Mouse (Mus musculus) right cerebral cortex, postnatal 10 days (tissue): ENCODE data around the gene Ssr4.
A peak's percentile ranks its signal among the peaks of the same experiment; 100 is the strongest.
"Not testable (repeated sequence)": the region's sequence is repeated elsewhere in the genome, so short reads cannot be mapped to it uniquely, and the experiment has no call there.

Experiments used
- DNase-seq, 2 experiments: peaks; one replicate each; pipeline ENCODE4 v3.0.0; 2021; ENCODE audit warnings: low spot score in 2 of 2

Gene Ssr4

DNA sequence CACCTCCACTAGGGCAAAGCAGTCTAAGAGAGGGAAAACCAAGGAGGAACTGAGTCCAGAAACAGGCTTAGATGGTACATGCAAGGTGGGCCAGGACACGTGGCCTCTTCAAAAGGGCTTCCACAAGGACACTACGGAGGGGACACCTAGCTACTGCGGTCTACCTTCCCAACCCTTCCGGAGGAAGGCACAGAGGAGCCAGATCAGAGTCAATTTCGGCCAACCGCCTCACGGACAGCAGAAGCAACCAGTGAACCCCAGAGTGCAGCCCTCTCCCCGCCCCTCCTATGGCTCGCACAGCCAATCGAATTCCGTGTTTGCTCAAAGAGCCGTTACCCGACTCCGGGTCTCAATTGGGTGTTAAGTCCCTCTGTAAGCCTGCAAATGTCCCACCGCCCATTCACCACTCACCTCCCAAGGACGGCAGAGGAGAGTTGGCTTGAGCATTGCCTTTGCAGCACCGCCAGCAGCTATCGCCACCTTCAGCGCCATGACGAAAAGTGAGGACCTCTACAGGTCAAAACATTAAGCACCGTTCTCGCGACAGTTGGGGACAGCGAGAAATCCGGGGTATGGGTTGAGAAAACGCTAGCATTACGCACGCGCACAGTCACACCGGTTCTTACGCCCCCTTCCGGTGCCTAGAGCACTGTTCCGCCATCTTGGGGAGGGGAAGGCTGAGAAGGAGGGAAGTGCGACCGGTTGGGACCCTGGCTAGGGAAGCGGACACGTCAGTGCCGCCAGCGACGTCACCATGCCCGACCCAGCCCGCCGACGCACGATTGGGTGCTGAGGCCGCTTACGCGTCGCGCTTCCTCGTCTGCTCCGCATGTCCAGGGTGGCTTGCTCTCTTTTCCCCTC is at the start of gene Ssr4, which contains the start of gene Idh3g:
TSS of gene Ssr4 (plus strand) at position 665 of the 861 bp plus-strand sequence.
TSS of gene Idh3g (minus strand) at position 534 of the 861 bp plus-strand sequence.
- DNase-seq = peak; percentile 95 to 96

DNA sequence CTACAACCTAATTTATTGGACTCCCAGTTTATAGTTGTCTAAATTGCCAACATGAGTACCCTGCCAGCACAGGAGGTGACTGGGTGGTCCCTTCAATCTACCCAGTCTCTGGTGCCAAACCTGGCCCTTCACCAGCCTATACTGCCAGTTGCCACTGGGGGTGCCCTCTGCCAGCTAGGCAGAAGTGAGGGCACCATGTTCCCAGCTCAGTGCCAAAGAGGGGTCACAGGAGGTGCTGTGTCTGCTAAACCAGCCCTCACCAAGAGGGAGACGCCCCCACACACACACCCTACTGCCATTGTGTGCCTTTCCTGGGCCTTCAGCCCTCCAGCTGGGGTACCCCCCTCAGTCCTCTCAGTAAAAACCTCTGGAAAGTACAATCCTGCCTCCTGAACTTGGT is 48.7 kb upstream of the Ssr4 start:
- DNase-seq = peak in 1 of 2 experiments; percentile 22

DNA sequence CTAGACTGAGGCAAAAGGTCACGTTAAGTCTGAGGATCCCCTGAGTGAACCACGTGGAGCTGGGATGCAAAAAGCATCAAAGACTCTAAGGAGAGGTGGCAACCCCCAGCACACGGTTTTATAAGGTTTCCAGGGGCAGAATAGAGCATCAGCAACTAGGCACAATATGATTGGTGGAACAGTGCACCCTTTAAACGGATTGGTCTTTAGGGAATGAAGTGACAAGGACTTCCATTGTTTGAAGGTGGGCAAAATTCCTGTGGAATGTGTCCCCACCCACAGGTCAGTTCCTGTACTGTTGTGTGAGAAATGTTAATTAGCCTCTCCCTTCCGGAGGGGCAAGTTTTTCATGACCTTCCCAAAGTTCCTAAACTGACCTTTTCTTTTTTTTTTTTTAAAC is 47.7 kb upstream of the Ssr4 start:
- DNase-seq = no peak

DNA sequence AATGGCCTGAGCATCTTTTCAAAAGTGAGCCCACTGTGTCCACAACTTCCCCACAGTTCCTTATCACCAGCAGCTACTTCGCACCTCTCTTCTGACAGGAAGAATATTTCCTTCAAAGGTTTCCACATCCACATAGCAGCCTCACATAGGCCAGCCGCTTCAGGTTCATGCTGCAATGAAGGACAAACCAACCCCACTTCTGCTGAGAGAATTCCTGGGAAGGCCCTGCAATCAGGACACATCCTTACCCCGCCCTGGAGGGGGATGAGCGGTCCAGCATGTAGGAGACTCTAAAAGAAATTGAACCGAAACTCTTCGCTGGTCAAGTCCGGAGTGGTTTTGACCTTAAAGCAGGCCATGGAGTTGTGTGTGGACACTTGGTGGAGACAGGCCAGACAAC is 47.0 kb upstream of the Ssr4 start:
- DNase-seq = not testable (repeated sequence)

DNA sequence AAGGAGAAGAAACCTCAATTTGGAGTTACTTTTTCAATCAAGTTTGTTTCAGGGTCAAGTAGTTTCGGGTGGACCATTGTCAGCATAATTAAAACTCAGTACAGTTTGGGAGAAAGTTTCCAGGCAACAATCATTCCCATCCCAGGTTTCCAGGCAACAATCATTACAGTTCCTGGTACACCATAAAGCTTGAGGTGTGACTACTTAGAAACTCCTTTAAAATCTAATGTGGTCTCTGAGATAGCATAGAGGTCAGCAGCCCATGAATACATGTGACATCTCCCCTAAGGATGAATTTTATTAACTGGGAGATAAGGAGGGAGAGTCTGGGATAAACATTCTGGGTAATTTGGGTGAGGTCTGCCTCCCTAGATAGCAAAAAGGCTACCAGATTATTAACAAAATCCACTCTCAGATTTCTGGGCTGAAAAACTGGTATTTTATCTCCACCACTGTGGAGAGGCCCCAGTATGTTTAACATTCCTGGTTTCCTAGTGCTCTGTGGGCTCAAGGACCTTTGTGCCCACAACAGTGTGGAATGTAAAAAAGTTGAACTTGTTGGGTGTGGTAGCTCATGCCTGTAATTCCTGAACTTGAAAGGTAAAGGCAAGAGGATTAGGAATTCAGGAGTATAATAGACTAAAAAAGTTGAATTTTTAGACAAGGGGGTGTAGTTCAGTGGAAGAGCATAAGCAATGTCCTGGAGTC is 41.9 kb upstream of the Ssr4 start:
- no peak for DNase-seq

DNA sequence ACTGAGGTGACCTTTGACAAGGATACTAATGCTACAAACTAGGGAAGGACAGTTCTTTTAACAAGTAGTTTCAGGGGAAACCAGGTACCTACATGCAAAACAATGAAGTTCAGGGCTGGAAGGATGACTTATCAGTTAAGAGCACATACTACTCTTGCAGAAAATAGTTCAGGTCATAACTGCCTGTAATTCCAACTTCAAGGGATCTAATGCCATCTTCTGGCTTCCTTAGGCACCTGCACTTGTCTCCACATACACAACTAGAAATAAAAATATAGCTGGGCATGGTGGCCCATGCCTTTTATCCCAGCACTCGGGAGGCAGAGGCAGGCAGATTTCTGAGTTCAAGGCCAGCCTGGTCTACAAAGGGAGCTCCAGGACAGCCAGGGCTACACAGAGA is 37.9 kb upstream of the Ssr4 start:
- DNase-seq = no peak

DNA sequence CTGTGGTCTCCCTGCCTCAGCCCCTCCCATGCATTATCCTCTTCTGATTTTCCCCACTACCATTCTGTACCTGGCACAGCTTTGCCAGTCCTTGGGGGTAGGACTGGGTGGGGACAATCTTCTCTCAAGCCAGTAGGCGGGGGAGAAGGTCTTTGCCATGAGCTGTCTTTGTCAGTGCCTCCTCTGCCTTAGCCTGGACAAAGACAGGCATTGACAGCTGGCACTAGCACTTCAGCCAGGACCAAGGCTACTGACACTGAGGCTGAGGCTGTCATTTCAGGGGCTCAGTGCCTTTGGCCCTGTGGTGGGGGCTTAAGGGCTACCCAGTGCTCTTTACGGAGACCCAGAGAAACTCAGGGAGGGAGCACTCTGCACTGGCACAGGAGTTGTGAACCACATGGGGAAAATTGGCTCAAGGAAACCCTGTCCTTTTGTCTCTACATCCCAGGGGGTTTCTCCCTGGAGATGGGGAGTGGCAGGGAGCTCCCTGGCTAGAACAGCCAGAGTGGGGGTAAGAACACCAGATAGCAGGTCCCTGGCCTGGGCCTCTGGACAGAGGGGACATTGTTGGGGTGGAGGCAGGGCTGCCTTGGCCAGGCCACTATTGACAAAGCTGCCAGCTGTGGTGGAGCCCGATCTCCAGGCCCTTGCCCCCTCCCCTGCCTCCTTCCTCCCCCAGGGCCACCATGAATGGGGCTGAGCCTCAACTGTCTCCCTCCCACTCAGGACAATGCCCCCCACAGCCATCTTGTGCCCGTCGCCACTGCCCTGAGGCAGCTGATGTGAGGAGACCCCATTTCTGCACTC is 30.3 kb upstream of the Ssr4 start, which contains the start of gene Plxnb3:
TSS of gene Plxnb3 (plus strand) at position 757 of the 807 bp plus-strand sequence.
- no peak for DNase-seq

DNA sequence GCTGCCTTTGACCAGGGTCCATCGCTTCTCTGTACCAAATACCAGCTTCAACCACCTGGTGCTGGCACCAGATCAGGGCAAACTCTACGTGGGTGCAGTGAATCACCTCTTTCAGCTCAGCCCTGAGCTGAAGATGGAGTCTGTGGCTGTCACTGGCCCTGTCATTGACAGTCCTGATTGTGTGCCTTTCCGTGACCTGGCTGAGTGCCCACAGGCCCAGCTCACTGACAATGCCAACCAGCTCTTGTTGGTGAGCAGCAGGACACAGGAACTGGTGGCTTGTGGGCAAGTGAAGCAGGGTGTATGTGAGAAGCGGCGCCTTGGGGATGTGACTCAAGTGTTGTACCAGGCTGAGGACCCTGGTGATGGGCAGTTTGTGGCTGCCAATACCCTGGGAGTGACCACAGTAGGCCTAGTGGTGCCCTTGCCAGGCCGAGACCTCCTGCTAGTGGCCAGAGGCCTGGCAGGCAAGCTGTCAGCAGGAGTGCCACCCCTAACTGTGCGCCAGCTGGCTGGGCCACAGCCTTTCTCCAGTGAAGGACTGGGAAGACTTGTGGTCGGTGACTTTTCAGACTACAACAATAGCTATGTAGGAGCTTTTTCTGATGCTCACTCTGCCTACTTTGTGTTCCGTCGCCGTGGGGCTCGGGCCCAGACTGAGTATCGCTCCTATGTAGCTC is 28.1 kb upstream of the Ssr4 start:
- peak in 1 of 2 experiments; percentile 37 for DNase-seq

DNA sequence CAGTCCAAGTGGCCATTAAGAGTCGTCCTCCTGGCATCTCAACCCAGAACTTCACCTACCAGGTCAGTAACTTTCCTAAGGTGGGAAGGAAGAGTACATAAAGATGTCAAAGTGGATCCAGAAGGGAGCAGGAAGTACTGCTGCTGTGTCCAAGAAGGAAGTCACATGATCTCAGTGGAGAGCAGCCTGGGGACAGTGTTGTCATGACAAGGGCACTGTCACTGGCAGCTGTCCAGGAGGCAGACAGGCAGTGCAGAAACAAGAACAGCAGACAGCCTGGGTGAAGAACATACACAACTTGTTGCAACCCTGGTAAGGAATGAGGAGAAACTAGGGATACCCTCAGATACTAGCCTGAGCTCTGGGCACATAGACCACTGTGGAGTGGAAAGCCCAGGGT is 21.5 kb upstream of the Ssr4 start:
- peak in 1 of 2 experiments; percentile 48 for DNase-seq

DNA sequence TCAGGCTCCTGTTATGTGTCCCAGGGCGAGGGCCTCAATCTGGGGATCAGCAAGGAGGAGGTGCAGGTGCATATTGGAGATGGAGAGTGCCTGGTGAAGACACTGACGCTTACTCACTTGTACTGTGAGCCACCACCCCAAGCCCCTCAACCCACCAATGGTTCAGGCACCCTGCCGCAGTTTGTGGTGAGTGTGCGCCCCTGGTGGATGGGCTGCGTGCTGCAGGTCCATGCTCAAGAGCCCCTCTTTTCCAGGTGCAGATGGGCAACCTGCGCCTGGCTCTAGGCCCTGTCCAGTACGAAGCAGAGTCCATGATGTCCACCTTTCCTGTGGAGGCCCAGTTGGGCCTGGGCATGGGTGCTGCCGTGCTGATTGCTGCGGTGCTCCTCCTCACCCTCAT is 19.6 kb upstream of the Ssr4 start:
- DNase-seq = no peak

DNA sequence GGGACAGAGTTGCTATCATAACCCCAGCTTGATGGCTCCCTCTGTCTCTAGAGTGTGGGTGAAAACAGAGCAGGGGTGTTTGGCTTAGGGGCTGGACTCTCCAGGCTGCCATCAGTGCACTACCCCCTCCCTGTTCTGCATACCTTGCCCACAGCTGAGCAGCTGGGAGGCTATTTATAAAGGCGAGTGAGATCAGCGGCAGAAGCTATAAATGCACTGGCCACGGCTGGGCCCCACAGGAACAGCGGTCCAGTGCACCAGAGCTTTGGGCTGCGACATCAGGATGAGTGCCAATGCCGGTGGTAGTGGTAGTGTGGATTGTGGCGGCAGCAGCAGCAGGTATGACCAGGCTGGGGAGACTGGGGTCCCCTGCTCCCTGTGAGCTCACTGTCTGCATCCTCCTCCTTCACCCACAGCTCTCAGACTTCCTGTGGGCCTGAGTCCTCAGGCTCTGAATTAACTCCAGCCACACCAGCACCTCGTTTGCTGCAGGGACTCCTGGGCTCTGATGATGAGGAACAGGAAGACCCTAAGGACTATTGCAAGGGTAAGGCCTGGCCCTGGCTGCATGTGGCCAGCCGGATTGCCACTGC is 12.6 kb upstream of the Ssr4 start, which contains the start of gene Srpk3:
TSS of gene Srpk3 (plus strand) at position 238 of the 593 bp plus-strand sequence.
- no peak for DNase-seq

DNA sequence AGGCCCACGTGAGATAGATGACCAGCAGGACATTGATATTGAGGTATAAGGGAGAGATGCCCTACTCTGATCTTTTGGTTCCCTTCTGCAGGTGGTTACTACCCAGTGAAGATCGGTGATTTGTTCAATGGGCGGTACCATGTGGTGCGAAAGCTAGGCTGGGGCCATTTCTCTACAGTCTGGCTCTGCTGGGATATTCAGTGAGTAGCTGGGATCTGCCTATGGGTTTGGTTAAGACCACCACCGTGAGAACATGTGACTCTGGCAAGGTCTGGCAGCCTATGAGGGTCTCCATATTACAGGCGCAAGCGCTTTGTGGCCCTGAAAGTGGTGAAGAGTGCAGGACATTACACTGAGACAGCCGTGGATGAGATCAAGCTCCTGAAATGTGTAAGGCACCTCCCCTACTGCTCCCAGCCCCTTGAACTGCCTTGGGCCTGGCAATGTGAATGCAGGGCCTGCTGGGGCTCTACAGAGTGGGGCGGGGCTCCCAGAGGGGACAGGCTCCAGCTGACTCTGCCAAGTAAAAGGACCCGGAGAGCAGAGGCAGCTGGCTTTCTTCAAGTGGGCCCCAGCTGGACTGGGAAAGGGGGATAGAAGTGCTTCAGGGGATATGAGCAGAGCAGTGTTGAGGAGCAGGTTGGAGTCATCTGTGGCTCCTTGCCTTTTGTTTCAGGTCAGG is 11.9 kb upstream of the Ssr4 start:
- DNase-seq = no peak

DNA sequence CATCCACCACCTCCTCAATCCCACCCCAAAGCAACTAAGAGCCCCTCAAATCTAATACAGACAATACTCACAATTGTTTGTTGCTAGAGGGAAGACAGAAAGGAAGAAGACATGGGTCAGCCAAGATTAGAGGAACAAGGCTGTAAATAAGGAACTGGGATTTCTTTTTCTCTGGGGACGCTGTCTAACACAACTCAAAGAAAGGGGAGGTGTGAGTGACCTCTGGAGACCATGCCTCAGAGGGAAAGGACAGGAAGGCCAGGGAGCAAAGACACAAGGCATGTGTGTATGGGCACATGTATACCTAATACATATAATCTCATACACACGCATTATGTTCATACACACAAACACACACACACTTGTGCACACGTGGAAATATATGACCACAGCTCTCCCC is 4.6 kb upstream of the Ssr4 start:
- no peak for DNase-seq

DNA sequence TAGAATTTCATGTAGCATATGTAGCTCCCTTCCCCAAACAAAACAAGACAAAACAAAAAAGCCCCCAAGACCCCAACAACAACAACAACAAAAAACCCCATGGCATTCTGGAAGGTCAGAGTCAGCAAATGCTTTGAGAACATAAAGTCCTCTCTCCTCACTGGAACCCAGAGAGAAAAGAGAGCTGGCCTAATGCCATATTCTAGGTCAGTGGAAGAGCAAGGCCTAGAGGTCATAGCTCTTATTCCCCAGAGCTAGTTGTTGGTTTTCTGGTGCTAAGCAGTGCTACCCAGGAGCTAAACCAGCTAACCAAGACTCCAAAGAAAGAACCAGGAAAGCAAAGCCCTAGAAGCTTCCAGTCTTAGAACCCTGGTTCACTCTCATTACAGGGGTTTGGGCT is 1.2 kb upstream of the Ssr4 start:
- no peak for DNase-seq

DNA sequence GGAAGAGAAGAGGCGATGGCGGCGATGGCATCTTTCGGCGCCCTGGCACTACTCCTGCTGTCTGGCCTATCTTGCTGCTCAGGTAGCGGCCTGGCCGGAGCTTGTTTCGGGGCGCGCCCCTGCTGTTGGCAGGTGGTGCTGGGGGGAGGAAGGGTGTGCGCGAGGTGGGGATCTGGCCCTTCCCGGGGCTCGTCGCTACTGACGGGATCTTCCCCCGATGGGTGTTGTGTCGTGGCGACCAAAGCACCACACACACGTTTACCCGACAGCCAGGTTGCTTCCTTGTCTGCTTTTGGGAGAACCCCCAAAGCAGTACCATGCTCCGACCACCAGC is 364 bp downstream of the Ssr4 start:
- DNase-seq = no peak

DNA sequence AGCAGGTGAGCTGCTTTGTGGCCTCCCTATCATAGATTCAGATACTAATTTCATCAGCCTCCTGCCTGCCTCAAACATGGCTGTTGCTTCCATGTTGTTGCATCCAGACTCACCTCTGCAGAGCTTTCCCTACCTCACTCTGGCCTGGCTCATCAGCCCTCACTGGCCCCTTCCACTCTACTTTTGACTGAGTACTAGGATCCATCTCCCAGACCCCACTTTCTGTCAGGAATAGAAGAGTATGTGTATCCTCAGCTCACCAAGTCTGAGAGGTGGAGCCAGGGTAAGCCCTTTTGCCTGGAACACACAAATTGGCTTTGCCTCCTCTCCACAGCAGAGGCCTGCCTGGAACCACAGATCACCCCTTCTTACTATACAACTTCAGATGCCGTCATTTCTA is 1.7 kb downstream of the Ssr4 start:
- no peak for DNase-seq

DNA sequence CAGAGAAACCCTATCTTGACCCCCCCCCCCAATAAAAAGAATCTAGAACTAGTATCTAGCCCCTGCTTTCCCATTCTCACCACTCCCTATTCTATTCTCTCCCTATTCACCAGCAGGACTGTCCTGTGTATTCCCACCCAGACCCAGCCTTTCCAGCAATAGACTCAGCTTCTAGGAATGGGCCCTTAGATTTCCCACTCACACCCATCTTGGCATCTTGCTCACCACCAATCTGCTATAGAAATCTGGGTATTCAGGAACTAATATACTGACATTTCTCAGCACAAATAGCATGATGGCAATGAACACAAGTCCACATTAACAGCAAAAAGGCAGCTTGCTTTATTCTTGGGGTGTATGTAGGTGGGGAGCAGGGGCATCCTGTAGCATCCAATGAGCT is 6.2 kb downstream of the Ssr4 start:
- no peak for DNase-seq

DNA sequence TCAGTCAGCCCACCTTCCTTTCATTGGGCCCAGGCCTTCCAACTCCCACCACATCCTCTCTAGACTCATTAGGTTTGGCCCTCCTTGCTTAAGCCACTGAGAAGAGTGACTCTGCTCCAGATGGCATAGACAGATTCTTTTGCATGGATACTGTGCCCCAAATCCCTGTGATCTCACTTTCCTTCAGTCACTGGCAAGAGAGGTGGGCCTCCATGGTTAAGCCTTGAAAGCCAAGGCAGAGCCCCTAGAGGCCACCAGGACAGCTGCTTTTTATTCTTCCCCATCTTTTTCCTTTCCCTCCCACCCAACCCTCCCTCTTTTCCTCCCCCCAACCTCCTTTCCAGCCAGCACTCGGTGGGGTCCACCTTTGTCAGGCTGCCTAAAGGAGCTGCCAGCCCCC is 6.7 kb downstream of the Ssr4 start:
- DNase-seq = no peak

DNA sequence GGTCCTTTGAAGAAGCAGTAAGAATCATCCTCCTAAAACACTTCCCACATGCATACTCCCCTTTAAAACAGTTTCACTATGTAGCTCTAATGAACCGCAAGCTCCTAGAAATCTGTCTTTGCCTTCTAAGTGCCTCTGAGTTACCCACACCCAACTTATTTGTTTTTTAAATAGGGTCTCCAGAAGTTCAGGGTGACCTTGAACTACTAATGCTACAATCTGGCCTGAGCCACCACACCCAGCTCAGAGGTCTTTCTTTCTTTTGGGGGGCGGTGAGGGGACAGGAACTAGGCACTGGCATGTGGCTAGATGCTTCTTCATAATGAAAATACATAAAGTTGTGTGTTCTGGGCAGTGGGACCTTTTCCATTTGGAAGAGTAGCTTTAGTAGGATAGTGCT is 10.7 kb downstream of the Ssr4 start:
- DNase-seq = no peak

DNA sequence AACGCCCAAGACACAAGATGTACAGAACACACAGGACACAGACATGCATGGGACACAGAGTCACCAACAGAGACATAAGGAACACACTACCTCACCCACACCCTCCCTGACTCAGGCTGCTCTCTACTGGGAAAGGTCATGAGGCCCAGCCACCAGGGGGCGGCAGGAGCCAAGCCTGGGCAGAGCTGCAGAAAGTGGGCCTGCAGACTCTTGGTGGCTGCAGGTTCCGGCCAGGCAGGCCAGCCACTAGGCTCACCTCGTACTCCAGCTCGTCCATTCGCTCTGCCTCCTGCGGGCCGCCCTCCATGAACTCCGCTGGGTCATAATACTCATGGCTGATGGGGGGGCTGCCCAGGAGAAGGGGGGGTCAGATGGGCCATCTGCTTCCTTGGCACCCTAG is 11.7 kb downstream of the Ssr4 start:
- peak; percentile 48 to 67 for DNase-seq

DNA sequence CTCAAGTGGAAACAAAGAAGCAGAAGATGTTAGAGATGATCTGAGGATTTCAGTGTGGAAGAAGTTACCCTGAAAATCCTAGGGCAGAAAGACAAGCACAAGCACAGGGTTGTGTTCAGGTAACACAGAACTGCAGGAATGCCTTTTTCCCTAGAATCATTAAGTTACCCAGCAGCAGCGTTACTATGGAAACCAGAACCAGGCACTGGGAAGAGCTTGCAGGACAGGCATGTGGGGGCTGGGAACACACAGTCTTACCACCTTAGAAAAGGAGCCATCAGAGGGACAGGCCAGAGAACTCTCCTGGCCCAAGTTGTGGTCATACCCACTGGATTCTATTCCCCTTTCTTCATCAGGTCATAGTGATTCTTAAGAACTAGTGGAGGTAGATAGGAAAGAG is 19.0 kb downstream of the Ssr4 start:
- DNase-seq = no peak
